Mouse (Mus musculus) bone marrow, adult 2 months (tissue): ENCODE data around the gene Nup62. TPM values are rescaled to one million over a fixed set of nuclear protein-coding genes. Genes with fewer than 3 reads are reported as not detected.
A peak's percentile ranks its signal among the peaks of the same experiment; 100 is the strongest.

ENCODE experiments used
- H3K27ac ChIP-seq: fragments of 200-500 bp; 2 replicates; pipeline ENCODE4 v1.5.1; 2012; ENCODE audit warnings: low read depth, mild to moderate bottlenecking, control low read depth, inconsistent platforms, low read length; ENCODE audit not compliant: control insufficient read depth, poor library complexity, insufficient read depth
- H3K4me1 ChIP-seq: fragments of 200-500 bp; 2 replicates; pipeline ENCODE4 v1.6.1; 2011; ENCODE audit warnings: low read length; ENCODE audit not compliant: control insufficient read depth, insufficient read depth
- H3K4me3 ChIP-seq: fragments of 200-500 bp; replicated peaks from 2 replicates; pipeline ENCODE3; 2011; ENCODE audit warnings: mild to moderate bottlenecking, low read depth, low read length, control low read depth; ENCODE audit not compliant: control insufficient read depth
- CTCF ChIP-seq: fragments of 200-500 bp; IDR thresholded peaks from 2 replicates; pipeline ENCODE4 v1.5.1; 2011; ENCODE audit warnings: low read length, control low read depth; ENCODE audit not compliant: control insufficient read depth, insufficient read depth
- POLR2A ChIP-seq: fragments of 200-500 bp; IDR thresholded peaks from 2 replicates; pipeline ENCODE4 v1.6.1; 2011; ENCODE audit warnings: low read depth, mild to moderate bottlenecking, control low read depth, low read length, borderline replicate concordance; ENCODE audit not compliant: control insufficient read depth
- WGBS: fragments of 180-500 bp; shearing (Covaris S2); methylation state at CpG from one replicate; pipeline ENCODE4 v1.1.7; 2018; 5-methylcytosine and 5-hydroxymethylcytosine counted together
- polyA plus RNA-seq: library from polyadenylated mRNA; stranded (reverse); fragments of >200 nt; gene quantifications from 2 replicates; pipeline ENCODE4 v1.2.4, GENCODE M21; 2011; ENCODE audit warnings: low replicate concordance; ENCODE audit not compliant: missing spikeins, insufficient read depth, insufficient read length

Nup62 gene
- polyA plus RNA-seq, 1 experiment = 44.7 TPM

DNA sequence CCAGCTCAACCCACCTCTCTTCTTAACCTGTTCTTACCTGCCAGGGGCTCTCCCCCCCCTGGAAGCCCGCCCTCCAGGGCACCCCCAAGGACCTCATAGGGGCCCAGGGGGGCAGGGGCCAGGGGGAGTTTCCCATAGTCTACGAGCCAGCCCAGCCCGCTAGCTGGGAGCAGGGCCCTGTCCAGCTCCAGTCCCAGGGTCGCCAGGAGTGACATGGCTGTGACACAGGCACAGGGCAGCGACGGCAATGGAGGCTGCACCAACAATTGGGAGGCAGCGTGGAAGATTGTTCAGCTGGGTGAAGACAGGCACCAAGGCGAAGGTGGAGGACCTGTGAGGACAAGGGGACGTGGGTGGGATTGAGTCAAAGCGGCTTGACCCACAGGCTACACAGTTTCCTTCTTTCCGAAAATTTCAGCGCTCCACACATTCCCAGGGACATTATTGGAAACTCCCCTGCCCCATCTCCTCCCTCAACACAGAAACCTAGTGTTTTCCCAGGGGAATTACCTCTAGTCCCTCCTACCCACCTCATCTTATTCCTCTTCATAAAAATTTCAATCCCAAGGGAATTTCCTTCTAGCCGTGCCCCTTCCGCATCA lies 835 bp upstream of the Nup62 start:
- TF ChIP-seq CTCF (no peak), POLR2A (no peak)
- Histone ChIP-seq H3K27ac (peak overlapping the region; percentile 76; the same call in 1 of the 2 replicates), H3K4me1 (peaks cover 7% of the 10 kb centered on the region), H3K4me3 (peak overlapping the region; percentile 89)
- WGBS = 62% methylated on average over 14 of the region's 14 CpGs

DNA sequence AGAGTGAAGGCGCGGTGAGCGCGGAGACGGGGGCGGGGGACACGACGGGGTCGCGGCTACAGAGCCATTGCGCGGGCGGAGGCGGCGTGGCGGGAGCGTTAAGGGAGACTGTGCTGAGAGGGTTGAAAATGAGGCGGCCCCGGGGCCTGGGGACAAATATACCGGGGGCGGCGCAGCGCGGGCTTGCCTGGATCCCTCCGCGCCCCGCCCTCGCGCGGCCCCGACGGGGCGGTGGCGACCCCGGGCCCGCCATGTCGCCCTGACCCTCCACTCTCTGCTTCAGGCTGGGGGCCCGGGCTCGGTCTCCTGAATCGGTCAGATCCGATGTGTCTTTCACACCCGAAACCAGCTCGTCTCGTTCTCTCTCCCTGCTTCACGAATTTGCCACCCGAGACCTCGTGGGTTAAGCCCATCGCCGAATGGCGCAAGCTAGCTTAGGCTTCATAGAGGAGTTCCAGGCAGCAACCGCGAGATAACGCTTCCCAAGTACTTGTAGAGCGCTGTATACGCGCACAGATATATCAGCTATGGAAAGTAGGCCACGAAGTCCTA lies 658 bp downstream of the Nup62 start, which contains the start of gene Atf5:
Gene Atf5 (minus strand): TSS at position 189 of the 552 bp plus-strand sequence.
- Histone ChIP-seq H3K4me3 (peak within 1 kb of the TSS; percentile 89), H3K27ac (peak within 1 kb of the TSS; percentile 76), H3K4me1 (peaks cover 8% of the 10 kb centered on the region)
- WGBS = under 1% methylated on average over 52 of the region's 57 CpGs
- TF ChIP-seq POLR2A = no peak
- TF ChIP-seq CTCF = no peak

DNA sequence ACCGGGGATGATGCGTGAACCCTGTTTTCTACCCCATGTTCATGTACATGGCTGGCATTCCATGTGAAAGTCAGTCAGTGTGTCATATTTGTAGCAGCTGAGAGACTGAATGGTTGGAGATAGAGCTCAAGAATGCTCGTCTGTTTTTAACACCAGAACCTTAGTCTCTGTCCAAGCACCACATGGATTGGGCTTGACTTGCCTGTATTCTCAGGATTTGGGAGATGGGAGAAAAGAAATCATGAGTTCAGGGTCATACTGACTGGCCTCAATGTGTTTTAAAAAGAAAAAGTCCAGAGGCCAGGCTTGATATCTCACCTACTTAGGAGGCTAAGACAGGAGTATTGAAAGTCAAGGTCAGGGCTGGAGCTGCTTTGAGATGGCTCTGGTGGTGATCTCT lies 1.6 kb downstream of the Nup62 start:
- Histone ChIP-seq H3K27ac (no peak overlapping the region), H3K4me3 (peak overlapping the region; percentile 89)
- TF ChIP-seq POLR2A (no peak), CTCF (no peak)

DNA sequence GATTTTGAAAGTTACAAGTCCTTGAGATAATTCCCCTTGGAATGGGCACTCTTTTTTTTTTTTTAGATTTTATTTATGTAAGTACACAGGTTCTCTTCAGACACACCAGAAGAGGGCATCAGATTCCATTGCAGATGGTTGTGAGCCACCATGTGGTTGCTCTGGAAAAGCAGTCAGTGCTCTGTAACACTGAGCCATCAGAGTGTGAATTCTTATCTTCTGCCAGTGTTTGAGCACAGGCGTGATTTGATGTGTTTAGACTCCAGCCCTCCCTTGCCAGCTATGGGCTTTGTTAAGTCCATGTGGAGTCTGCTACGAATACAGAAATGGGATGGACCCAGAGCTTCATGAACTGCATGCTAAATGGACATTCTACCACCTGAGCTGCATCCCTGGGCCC lies 2.3 kb downstream of the Nup62 start:
- no peak for TF ChIP-seq CTCF
- no peak for TF ChIP-seq POLR2A
- H3K4me3 ChIP-seq = no peak overlapping the region
- 28% methylated on average over 2 of the region's 2 CpGs for WGBS
- no peak overlapping the region for H3K27ac ChIP-seq
- H3K4me1 ChIP-seq = peaks cover 9% of the 10 kb centered on the region

More for the DNA sequence above, 1.6 kb downstream of the Nup62 start:
- 15% methylated on average over 3 of the region's 3 CpGs for WGBS
- peaks cover 8% of the 10 kb centered on the region for H3K4me1 ChIP-seq

DNA sequence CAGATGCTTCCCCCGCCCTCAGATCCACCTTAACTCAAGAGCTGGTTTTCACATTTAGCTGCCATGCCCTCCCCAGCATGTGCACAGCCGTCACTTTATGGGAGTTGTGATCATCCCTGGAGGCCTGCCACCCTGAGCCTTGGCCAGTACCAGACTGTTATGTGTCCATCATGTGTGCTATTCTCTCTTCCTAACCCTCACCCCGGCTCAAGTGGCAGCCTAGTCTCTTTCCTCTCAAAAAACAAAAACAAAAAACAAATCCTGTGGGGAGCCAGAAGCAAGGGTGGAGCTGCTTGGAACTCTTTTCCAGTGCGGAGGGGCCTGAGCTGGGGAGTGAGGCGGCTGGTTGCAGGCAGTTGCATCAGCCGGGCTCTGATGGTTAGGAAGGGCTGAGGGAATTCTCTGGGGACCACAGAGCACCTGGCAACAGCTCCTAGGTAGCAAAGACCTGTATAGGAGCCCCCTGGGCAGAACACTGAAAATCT lies 2.9 kb downstream of the Nup62 start:
- peak overlapping the region; percentile 14 for H3K4me3 ChIP-seq
- WGBS = 37% methylated on average over 6 of the region's 6 CpGs
- peak overlapping the region; percentile 20; the same call in 1 of the 2 replicates for H3K27ac ChIP-seq
- H3K4me1 ChIP-seq = peaks cover 9% of the 10 kb centered on the region
- TF ChIP-seq POLR2A = no peak
- TF ChIP-seq CTCF = no peak

DNA sequence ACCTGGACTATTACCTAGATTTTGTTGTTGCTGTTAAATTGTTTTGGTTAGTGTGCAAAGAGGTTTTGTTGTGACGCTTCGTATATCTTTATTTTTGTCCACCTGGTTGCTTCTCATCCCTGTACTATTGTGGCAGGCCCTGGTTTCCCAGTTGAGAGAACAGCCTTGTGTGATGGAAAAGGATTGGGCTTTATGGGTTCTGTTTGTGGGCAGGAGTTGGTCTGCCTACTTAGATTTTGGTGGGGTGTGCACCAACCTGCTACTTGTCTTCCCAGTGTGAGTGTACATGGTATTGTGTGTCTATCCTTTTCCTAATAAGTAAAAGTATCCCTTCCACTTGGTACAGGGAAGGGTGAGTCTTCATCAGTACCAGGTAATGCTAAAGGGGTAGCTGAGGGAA lies 3.5 kb downstream of the Nup62 start:
- peaks cover 9% of the 10 kb centered on the region for H3K4me1 ChIP-seq
- 79% methylated on average over 2 of the region's 2 CpGs for WGBS
- H3K27ac ChIP-seq = no peak overlapping the region
- no peak for TF ChIP-seq CTCF
- no peak for TF ChIP-seq POLR2A
- H3K4me3 ChIP-seq = no peak overlapping the region

DNA sequence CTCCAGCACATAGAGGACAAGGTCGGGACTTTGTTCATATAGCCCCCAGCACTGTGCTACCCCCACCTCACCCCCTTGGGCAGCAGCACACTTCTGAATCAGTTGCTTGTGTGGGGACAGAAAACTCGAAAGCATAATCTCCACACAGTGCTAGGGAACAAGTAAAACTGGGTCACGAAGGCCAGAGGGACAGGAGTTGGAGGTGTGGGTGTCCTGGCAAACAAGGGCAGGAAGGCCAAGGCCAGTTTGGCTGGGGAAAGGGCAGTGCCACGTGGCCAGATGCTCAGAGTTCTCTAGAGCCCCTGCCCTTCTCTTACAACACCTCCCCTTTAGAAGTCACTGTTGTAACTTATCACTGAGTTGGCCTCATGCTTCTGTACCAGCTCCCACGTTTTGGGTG lies 4.0 kb downstream of the Nup62 start:
- 35% methylated on average over 5 of the region's 5 CpGs for WGBS
- H3K4me3 ChIP-seq = no peak overlapping the region
- H3K4me1 ChIP-seq = peaks cover 9% of the 10 kb centered on the region
- TF ChIP-seq POLR2A = no peak
- no peak for TF ChIP-seq CTCF
- H3K27ac ChIP-seq = no peak overlapping the region

DNA sequence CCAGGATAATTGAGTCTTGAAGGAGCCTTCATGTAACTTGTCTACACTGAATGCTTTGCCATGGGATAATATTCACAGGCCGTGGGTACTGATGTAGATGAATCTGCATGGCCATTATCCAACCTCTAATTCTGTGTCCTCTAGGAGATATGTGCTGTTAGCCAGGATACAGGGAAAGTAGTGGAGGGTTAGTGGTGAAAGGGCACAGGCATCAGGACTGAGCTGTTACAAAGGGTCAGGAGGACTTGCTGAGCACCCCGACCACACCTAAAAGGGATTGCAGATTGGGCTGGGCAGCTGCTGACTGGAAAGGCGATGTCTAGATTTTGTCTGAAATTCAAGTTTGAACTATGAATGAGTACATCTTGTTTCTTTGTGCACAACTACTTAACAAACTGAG lies 4.6 kb downstream of the Nup62 start:
- no peak overlapping the region for H3K27ac ChIP-seq
- peaks cover 7% of the 10 kb centered on the region for H3K4me1 ChIP-seq
- WGBS = 69% methylated on average over 3 of the region's 3 CpGs
- TF ChIP-seq CTCF = no peak
- no peak for TF ChIP-seq POLR2A
- H3K4me3 ChIP-seq = no peak overlapping the region
